Comparison of ENCODE assay signal across 8 mouse cellular contexts in genomic region chr4:111686951-111687350, GRCm38 (mm10). TPM values are rescaled to one million over a fixed set of nuclear protein-coding genes. Genes with fewer than 3 reads are reported as not detected.
A peak's percentile ranks its signal among the peaks of the same experiment; 100 is the strongest.
DNase-seq lines count a peak whose midpoint lies in the region; ATAC-seq and TF ChIP-seq lines count a peak whose summit lies in the region.

No protein-coding gene starts in this region.

- no peak overlapping the region for H3ac ChIP-seq in C2C12 (ENCODE audit: control insufficient read depth, insufficient read length, low read depth)

- H3K4me2 ChIP-seq in heart, embryonic 13.5 days, result peak overlapping the region; percentile 69
- H3K4me2 ChIP-seq in kidney, embryonic 16.5 days (replicated peaks; ENCODE audit: low read depth, low read length), result peak overlapping the region; percentile 52
- H3K4me2 ChIP-seq in lung, embryonic 15.5 days, result peak overlapping the region; percentile 45

- TF ChIP-seq CTCF in C2C12 (IDR thresholded peaks at IDR 0.05; ENCODE audit: control insufficient read depth, insufficient read depth, insufficient read length), result peak; percentile 55
- TF ChIP-seq CTCF in cortical plate, adult 2 months (IDR thresholded peaks at IDR 0.05; ENCODE audit: extremely low read depth, insufficient read depth, low read length), result peak; percentile 78
- peak; percentile 57 for TF ChIP-seq CTCF in olfactory bulb, adult 2 months (IDR thresholded peaks at IDR 0.05; ENCODE audit: insufficient read depth, low read depth, low read length)

- H3K79me3 ChIP-seq in C2C12 (ENCODE audit: low read depth), result no peaks in the 10 kb centered on the region

- no peak overlapping the region for H3K27ac ChIP-seq in cortical plate, adult 2 months (ENCODE audit: insufficient read depth, low read length)
- H3K27ac ChIP-seq in heart, embryonic 13.5 days (replicated peaks), result no peak overlapping the region
- H3K27ac ChIP-seq in kidney, embryonic 16.5 days (ENCODE audit: low read length), result no peak overlapping the region
- no peak overlapping the region for H3K27ac ChIP-seq in lung, embryonic 15.5 days
- H3K27ac ChIP-seq in olfactory bulb, adult 2 months (ENCODE audit: insufficient read depth, low read depth, low read length), result no peak overlapping the region

- DNase-seq in NIH3T3 (ENCODE audit: low read depth), result peak; percentile 89
- peak; percentile 12 for DNase-seq in yolk sac, embryonic 10.5 days (ENCODE audit: low spot score)

- peak overlapping the region; percentile 65 for H3K9ac ChIP-seq in heart, embryonic 13.5 days
- peak overlapping the region; percentile 38; the same call in 1 of the 2 replicates for H3K9ac ChIP-seq in kidney, embryonic 16.5 days (replicated peaks; ENCODE audit: low read length)
- no peak overlapping the region for H3K9ac ChIP-seq in lung, embryonic 15.5 days

- H3K79me2 ChIP-seq in C2C12 (ENCODE audit: control insufficient read depth, insufficient read depth), result no peaks in the 10 kb centered on the region

- no peaks in the 10 kb centered on the region for H3K4me1 ChIP-seq in cortical plate, adult 2 months (ENCODE audit: control insufficient read depth, insufficient read depth, low read length)
- H3K4me1 ChIP-seq in heart, embryonic 13.5 days, result peaks cover 22% of the 10 kb centered on the region
- peaks cover 2% of the 10 kb centered on the region; the same call in 1 of the 2 replicates for H3K4me1 ChIP-seq in kidney, embryonic 16.5 days (ENCODE audit: insufficient read depth, low read length)
- peaks cover 20% of the 10 kb centered on the region for H3K4me1 ChIP-seq in lung, embryonic 15.5 days
- no peaks in the 10 kb centered on the region for H3K4me1 ChIP-seq in olfactory bulb, adult 2 months (ENCODE audit: control insufficient read depth, insufficient read depth, low read length)

- H3K9me3 ChIP-seq in heart, embryonic 13.5 days, result no peaks in the 10 kb centered on the region
- H3K9me3 ChIP-seq in kidney, embryonic 16.5 days (ENCODE audit: low read length), result no peaks in the 10 kb centered on the region
- no peaks in the 10 kb centered on the region for H3K9me3 ChIP-seq in lung, embryonic 15.5 days

- H3K36me3 ChIP-seq in C2C12 (ENCODE audit: control insufficient read depth, insufficient read depth), result no peaks in the 10 kb centered on the region
- H3K36me3 ChIP-seq in heart, embryonic 13.5 days, result no peaks in the 10 kb centered on the region
- H3K36me3 ChIP-seq in kidney, embryonic 16.5 days (ENCODE audit: insufficient read depth, low read length), result no peaks in the 10 kb centered on the region
- no peaks in the 10 kb centered on the region for H3K36me3 ChIP-seq in lung, embryonic 15.5 days

- TF ChIP-seq POLR2A in cortical plate, adult 2 months (IDR thresholded peaks at IDR 0.05; ENCODE audit: extremely low read depth, insufficient read depth, low read length), result no peak
- TF ChIP-seq POLR2A in olfactory bulb, adult 2 months (IDR thresholded peaks at IDR 0.05; ENCODE audit: insufficient read depth, low read depth, low read length), result no peak

- WGBS in heart, embryonic 13.5 days, result 6% methylated on average over 9 of the region's 9 CpGs
- 5% methylated on average over 9 of the region's 9 CpGs for WGBS in kidney, embryonic 16.5 days
- 4% methylated on average over 9 of the region's 9 CpGs for WGBS in lung, embryonic 15.5 days
- 4% methylated on average over 9 of the region's 9 CpGs for WGBS in olfactory bulb, adult 2 months

- H3K27me3 ChIP-seq in C2C12 (ENCODE audit: control insufficient read depth, insufficient read depth, insufficient read length), result no peaks in the 10 kb centered on the region
- H3K27me3 ChIP-seq in heart, embryonic 13.5 days (replicated peaks), result no peaks in the 10 kb centered on the region
- H3K27me3 ChIP-seq in kidney, embryonic 16.5 days (ENCODE audit: insufficient read depth, low read length), result no peaks in the 10 kb centered on the region
- H3K27me3 ChIP-seq in lung, embryonic 15.5 days, result no peaks in the 10 kb centered on the region

- H3K4me3 ChIP-seq in C2C12 (ENCODE audit: insufficient read depth, poor library complexity, severe bottlenecking), result no peak overlapping the region
- no peak overlapping the region for H3K4me3 ChIP-seq in cortical plate, adult 2 months (ENCODE audit: insufficient read depth, low read length)
- peak overlapping the region; percentile 32 for H3K4me3 ChIP-seq in heart, embryonic 13.5 days
- H3K4me3 ChIP-seq in kidney, embryonic 16.5 days (ENCODE audit: low read length), result peak overlapping the region; percentile 34
- peak overlapping the region; percentile 21; the same call in 1 of the 2 replicates for H3K4me3 ChIP-seq in lung, embryonic 15.5 days
- H3K4me3 ChIP-seq in olfactory bulb, adult 2 months (ENCODE audit: insufficient read depth, low read depth, low read length), result no peak overlapping the region

- no peak for ATAC-seq in heart, embryonic 13.5 days (ENCODE audit: extremely low read depth, insufficient number of reproducible peaks, low FRiP score, low TSS enrichment)
- ATAC-seq in kidney, embryonic 16.5 days (ENCODE audit: low FRiP score, low TSS enrichment), result peak; percentile 90
- ATAC-seq in lung, embryonic 15.5 days (ENCODE audit: borderline replicate concordance, extremely low read depth, low FRiP score, low TSS enrichment), result peak; percentile 83; the same call in 1 of the 2 replicates

TF ChIP-seq in C2C12, 6 proteins besides CTCF, POLR2A, EP300 and RAD21:
- TF ChIP-seq MYOG (IDR thresholded peaks at IDR 0.05; ENCODE audit: control insufficient read depth, extremely low read depth, insufficient read length), result no peak
- TF ChIP-seq FOSL1 (IDR thresholded peaks at IDR 0.05; ENCODE audit: insufficient read depth, low read length, poor library complexity, severe bottlenecking), result no peak
- TF ChIP-seq CEBPB (IDR thresholded peaks at IDR 0.05; ENCODE audit: low read depth), result no peak
- no peak for TF ChIP-seq MYOD1 (IDR thresholded peaks at IDR 0.05; ENCODE audit: control insufficient read depth, insufficient read length, low read depth)
- no peak for TF ChIP-seq USF1 (IDR thresholded peaks at IDR 0.05; ENCODE audit: low read depth)
- TF ChIP-seq MAX (IDR thresholded peaks at IDR 0.05), result no peak

RNA-seq across cellular contexts. Expression of gene Spata6, which starts 32.8 kb away (rescaled TPM):
- polyA plus RNA-seq in C2C12 (2012; fragmentation: generic; extraction: Trizol), result 6.5 TPM
- polyA plus RNA-seq in cortical plate, adult 2 months (2012; rRNA removed), result 4.3 and 4.9 TPM in 2 replicates
- polyA plus RNA-seq in heart, embryonic 13.5 days (2015; fragmentation: Nextera tagmentation; extraction: Ambion mirVana), result 18.4 and 18.6 TPM in 2 replicates
- 33.7 and 34.4 TPM in 2 replicates for polyA plus RNA-seq in kidney, embryonic 16.5 days (2015; fragmentation: Nextera tagmentation; extraction: Ambion mirVana)
- 34.8 and 35.6 TPM in 2 replicates for polyA plus RNA-seq in lung, embryonic 15.5 days (2015; fragmentation: Nextera tagmentation; extraction: Ambion mirVana)
- polyA plus RNA-seq in olfactory bulb, adult 2 months (2012; ENCODE audit: insufficient read depth, insufficient read length, low replicate concordance, missing spikeins), result not detected in 2 replicates

Comparison
In these comparisons a context has a peak if more than half of its experiments do, and no peak if none do; other contexts are left out.
1. H3K4me3 ChIP-seq: peak in heart, embryonic 13.5 days (single experiment), kidney, embryonic 16.5 days (single experiment) and lung, embryonic 15.5 days (single experiment); none in C2C12 (single experiment), cortical plate, adult 2 months (single experiment) and olfactory bulb, adult 2 months (single experiment).
2. Peak in every context shown above with its lines, with median percentiles within 50 percentile points of each other: CTCF ChIP-seq and H3K4me2 ChIP-seq.